Mouse (Mus musculus) adrenal gland, postnatal 14 days (tissue): ENCODE results near the gene Cryl1. TPM values are rescaled to one million over a fixed set of nuclear protein-coding genes. Genes with fewer than 3 reads are reported as not detected.

ENCODE experiments used
- DNase-seq: peaks from one replicate; pipeline ENCODE4 v3.0.0; 2021; ENCODE audit warnings: mixed read lengths
- total RNA-seq: library from RNA; stranded (reverse); gene quantifications from 2 replicates; pipeline ENCODE4 v1.2.3, GENCODE M21; 2021

The Cryl1 gene
- total RNA-seq, 1 experiment from 2014 or later = 16.9 TPM

- DNase-seq = no peak
Measured at GRCm38 (mm10) chr14:57230264-57231015, 167.9 kb downstream of the Cryl1 start.

Other genes with a start within 250 kb of the Cryl1 start
- gene Ift88, start 25.5 kb upstream of the Cryl1 start, total RNA-seq = 9.6 and 10.3 TPM in 2 replicates
- gene Il17d, start 126.2 kb upstream of the Cryl1 start, total RNA-seq = 2.0 and 3.7 TPM in 2 replicates
- 26.2 and 34.2 TPM in 2 replicates for gene Eef1akmt1, start 173.1 kb upstream of the Cryl1 start, total RNA-seq